Mouse (Mus musculus) hindbrain, postnatal 0 days (tissue): ENCODE data around the gene Dedd2. TPM values are rescaled to one million over a fixed set of nuclear protein-coding genes. Genes with fewer than 3 reads are reported as not detected.
A peak's percentile ranks its signal among the peaks of the same experiment; 100 is the strongest.

Experiments used
- ATAC-seq: fragments of 200-750 bp; cut with Nextera tagmentation; 2 replicates; pipeline ENCODE4 v1.8.0; 2017; ENCODE audit warnings: mild to moderate bottlenecking, moderate TSS enrichment, moderate library complexity
- DNase-seq: peaks from one replicate; pipeline ENCODE4 v3.0.0-alpha.2; 2015; ENCODE audit warnings: low spot score
- H3K27ac ChIP-seq: fragments of 300-500 bp; sonication (generic); 2 replicates; pipeline ENCODE4 v1.5.1; 2014; ENCODE audit warnings: mild to moderate bottlenecking
- H3K27me3 ChIP-seq: fragments of 300-500 bp; sonication (generic); 2 replicates; pipeline ENCODE4 v1.6.1; 2014; ENCODE audit warnings: low read length, mixed read lengths; ENCODE audit not compliant: insufficient read depth
- H3K36me3 ChIP-seq: fragments of 300-500 bp; sonication (generic); 2 replicates; pipeline ENCODE4 v1.6.1; 2014; ENCODE audit warnings: low read length, mixed read lengths; ENCODE audit not compliant: insufficient read depth
- H3K4me1 ChIP-seq: fragments of 300-500 bp; sonication (generic); 2 replicates; pipeline ENCODE4 v1.6.1; 2014; ENCODE audit warnings: antibody characterized with exemption, low read length, mixed read lengths; ENCODE audit not compliant: insufficient read depth
- H3K4me2 ChIP-seq: fragments of 300-500 bp; sonication (generic); 2 replicates; pipeline ENCODE4 v1.6.1; 2014; ENCODE audit warnings: low read depth, mild to moderate bottlenecking, low read length, moderate library complexity, mixed read lengths
- H3K4me3 ChIP-seq: fragments of 300-500 bp; sonication (generic); 2 replicates; pipeline ENCODE4 v1.5.1; 2014; ENCODE audit warnings: low read length
- H3K9ac ChIP-seq: fragments of 300-500 bp; sonication (generic); replicated peaks from 2 replicates; pipeline ENCODE4 v1.6.1; 2014; ENCODE audit warnings: mild to moderate bottlenecking, low read length, moderate library complexity, mixed read lengths
- H3K9me3 ChIP-seq: fragments of 300-500 bp; sonication (generic); 2 replicates; pipeline ENCODE4 v1.6.1; 2016; ENCODE audit warnings: low read length, mixed read lengths
- CTCF ChIP-seq: IDR thresholded peaks from 2 replicates; pipeline ENCODE4 v1.5.1; 2016; ENCODE audit warnings: antibody characterized with exemption, control low read depth, low read depth
- WGBS: fragments of 180-500 bp; shearing (Covaris S2); extraction: QIAGEN DNeasy Blood & Tissue Kit; methylation state at CpG from one replicate; pipeline ENCODE4 v1.1.7; 2014; 5-methylcytosine and 5-hydroxymethylcytosine counted together
- microRNA-seq, 2 experiments: library from miRNA; unstranded; fragments of <30 nt; microRNA quantifications; one replicate each; pipeline ENCODE4; 2016
- polyA plus RNA-seq: library from polyadenylated mRNA; unstranded; fragments of >200 nt; fragmentation: Nextera tagmentation; extraction: Ambion mirVana; gene quantifications from 2 replicates; pipeline ENCODE4 v1.2.1, GENCODE M21; 2015
- total RNA-seq: library from RNA; depleted of rRNA; stranded (reverse); fragments of >200 nt; gene quantifications from 2 replicates; pipeline ENCODE4 v1.2.3, GENCODE M21; 2014; rRNA removed

Gene Dedd2
- total and polyA plus RNA-seq, 2 experiments from 2014 or later: 19.8 to 31.7 TPM

DNA sequence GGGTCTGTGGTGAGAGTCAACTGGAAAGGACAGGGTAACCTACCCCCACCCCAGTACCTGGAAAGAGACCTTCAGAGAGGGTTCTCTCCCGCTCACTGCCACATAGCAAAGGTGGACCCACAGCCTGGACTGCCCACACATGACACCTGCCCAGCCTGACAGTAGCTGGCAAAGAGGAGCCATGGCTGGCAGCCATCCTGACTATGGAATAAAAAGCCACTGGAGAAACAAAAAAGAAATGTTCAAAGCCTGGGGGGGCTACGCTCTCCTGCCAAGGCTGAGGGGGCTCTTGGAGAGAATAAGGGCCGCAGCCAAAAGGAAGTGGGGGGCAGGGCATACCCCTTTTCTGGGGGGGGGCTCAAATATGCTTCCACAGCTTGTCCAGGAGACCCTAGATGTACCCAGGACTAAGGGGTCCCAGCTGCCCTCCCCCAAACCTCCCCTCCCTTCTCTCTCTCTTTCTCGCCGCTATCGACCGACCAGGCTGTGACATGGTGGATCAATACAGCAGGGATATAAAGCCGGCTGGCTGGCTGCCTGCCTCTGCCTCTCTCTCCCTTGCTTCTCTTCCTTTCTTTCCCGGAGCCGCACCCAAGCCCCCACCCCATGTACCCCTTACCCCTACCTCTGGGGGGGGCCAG, 68.4 kb downstream of the Dedd2 start:
- Histone ChIP-seq H3K27ac (peak overlapping the region; percentile 71), H3K27me3 (no peaks in the 10 kb centered on the region), H3K9me3 (no peaks in the 10 kb centered on the region), H3K4me3 (no peak overlapping the region), H3K4me1 (peaks cover 27% of the 10 kb centered on the region), H3K36me3 (no peaks in the 10 kb centered on the region), H3K9ac (no peak overlapping the region; the same call in 1 of the 2 replicates), H3K4me2 (peak overlapping the region; percentile 19)
- DNase-seq (peak; percentile 60), ATAC-seq (peak; percentile 33; the same call in 1 of the 2 replicates)
- no peak for TF ChIP-seq CTCF
- 10% methylated on average over 9 of the region's 10 CpGs for WGBS

DNA sequence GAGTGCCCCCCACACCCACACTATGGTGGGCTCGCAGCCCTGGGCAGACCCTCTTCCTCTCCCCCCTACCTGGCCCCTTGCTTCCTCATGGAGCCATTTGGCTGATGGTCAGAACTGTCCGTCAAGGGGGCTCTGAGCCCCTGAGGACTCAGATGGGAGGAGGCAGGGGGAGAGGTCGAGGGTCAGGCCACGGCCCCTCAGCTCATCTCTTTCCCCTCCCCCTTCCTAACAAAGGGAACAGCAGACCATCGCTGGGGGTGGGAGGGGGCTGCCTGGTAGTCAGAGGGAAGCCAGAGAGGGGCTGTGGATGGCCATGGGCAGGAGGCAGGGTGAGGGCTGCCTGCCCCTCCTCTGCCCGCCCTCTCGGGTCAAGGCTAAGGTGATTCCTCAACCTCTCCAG, 69.4 kb downstream of the Dedd2 start:
- Histone ChIP-seq H3K4me3 (no peak overlapping the region), H3K27me3 (no peaks in the 10 kb centered on the region), H3K4me1 (peaks cover 27% of the 10 kb centered on the region), H3K4me2 (peak overlapping the region; percentile 33; the same call in 1 of the 2 replicates), H3K36me3 (no peaks in the 10 kb centered on the region), H3K9me3 (no peaks in the 10 kb centered on the region), H3K27ac (0 out of 2 replicates have a peak overlapping the region, but pooled peaks have one; percentile 71), H3K9ac (peak overlapping the region; percentile 28; the same call in 1 of the 2 replicates)
- ATAC-seq (no peak), DNase-seq (no peak)
- TF ChIP-seq CTCF: no peak
- WGBS: 2% methylated on average over 5 of the region's 7 CpGs

DNA sequence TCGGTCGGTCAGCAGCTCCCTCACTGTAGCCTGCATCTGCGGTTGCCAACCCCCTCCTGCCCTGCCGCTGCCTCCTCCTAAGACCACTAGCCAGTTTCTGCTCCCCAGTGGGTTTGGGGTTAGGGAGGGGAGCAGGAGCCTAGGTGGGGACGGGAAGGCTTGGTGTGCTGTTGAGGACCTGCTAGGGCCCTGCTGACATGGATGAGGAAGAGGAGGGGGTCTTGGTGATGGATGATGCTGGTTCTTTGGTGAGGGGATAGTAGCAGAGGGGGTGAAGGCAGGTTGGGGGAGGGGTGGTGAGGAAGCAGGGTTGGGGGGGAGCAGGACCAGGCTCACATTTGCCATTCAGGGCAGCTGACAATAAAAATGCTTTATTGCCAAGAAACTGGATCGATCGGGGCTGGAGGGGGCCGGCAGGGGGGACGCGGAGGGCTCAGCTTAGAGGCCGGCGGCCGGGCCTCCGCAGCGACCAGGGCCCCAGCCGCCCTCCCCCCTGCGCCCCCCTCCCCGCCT, 70.2 kb downstream of the Dedd2 start:
- ATAC-seq: no peak; the same call in 1 of the 2 replicates
- WGBS: 5% methylated on average over 11 of the region's 18 CpGs
- Histone ChIP-seq H3K4me3 (no peak overlapping the region), H3K4me1 (peaks cover 27% of the 10 kb centered on the region), H3K27me3 (no peaks in the 10 kb centered on the region), H3K27ac (peak overlapping the region; percentile 41; the same call in 1 of the 2 replicates), H3K36me3 (no peaks in the 10 kb centered on the region), H3K9me3 (no peaks in the 10 kb centered on the region), H3K9ac (no peak overlapping the region), H3K4me2 (peak overlapping the region; percentile 33)
- TF ChIP-seq CTCF: no peak
- no peak for DNase-seq

Small RNA genes lying within 50 kb of the gene (microRNA-seq; reads per million reads assigned to microRNA genes)
- 0 to 0.53 reads per million in 2 experiments for gene Mir7048

Other genes with a start within 250 kb of the Dedd2 start
- gene Rabac1, start 247.9 kb downstream of the Dedd2 start, total RNA-seq: 705 and 708 TPM in 2 replicates
- gene Rabac1, start 247.9 kb downstream of the Dedd2 start, polyA plus RNA-seq: 497 and 530 TPM in 2 replicates
- gene Atp1a3, start 214.7 kb downstream of the Dedd2 start, total RNA-seq: 572 and 588 TPM in 2 replicates
- 649 and 730 TPM in 2 replicates for gene Atp1a3, start 214.7 kb downstream of the Dedd2 start, polyA plus RNA-seq
- gene Grik5, start 148.3 kb downstream of the Dedd2 start, total RNA-seq: 141 and 142 TPM in 2 replicates
- gene Grik5, start 148.3 kb downstream of the Dedd2 start, polyA plus RNA-seq: 14.6 and 14.8 TPM in 2 replicates
- gene Zfp574, start 148.0 kb downstream of the Dedd2 start, total RNA-seq: 38.4 and 40.4 TPM in 2 replicates
- gene Zfp574, start 148.0 kb downstream of the Dedd2 start, polyA plus RNA-seq: 23.7 and 26.3 TPM in 2 replicates
- 3.9 and 4.7 TPM in 2 replicates for gene Pou2f2, start 40.9 kb downstream of the Dedd2 start, total RNA-seq
- 14.4 and 20.2 TPM in 2 replicates for gene Pou2f2, start 40.9 kb downstream of the Dedd2 start, polyA plus RNA-seq
- gene Zfp526, start 810 bp upstream of the Dedd2 start, total RNA-seq: 9.6 and 10.1 TPM in 2 replicates
- 0.66 and 0.85 TPM in 2 replicates for gene Zfp526, start 810 bp upstream of the Dedd2 start, polyA plus RNA-seq
- gene Gsk3a, start 17.2 kb upstream of the Dedd2 start, total RNA-seq: 151 and 160 TPM in 2 replicates
- 17.5 and 19.8 TPM in 2 replicates for gene Gsk3a, start 17.2 kb upstream of the Dedd2 start, polyA plus RNA-seq
- gene Erf, start 30.1 kb upstream of the Dedd2 start, total RNA-seq: 19.0 and 20.8 TPM in 2 replicates
- gene Erf, start 30.1 kb upstream of the Dedd2 start, polyA plus RNA-seq: 3.0 and 3.7 TPM in 2 replicates
- 153 and 155 TPM in 2 replicates for gene Cic, start 47.1 kb upstream of the Dedd2 start, total RNA-seq
- gene Cic, start 47.1 kb upstream of the Dedd2 start, polyA plus RNA-seq: 28.2 and 30.6 TPM in 2 replicates
- gene Pafah1b3, start 77.4 kb upstream of the Dedd2 start, total RNA-seq: 534 and 592 TPM in 2 replicates
- gene Pafah1b3, start 77.4 kb upstream of the Dedd2 start, polyA plus RNA-seq: 469 and 484 TPM in 2 replicates
- gene Prr19, start 80.8 kb upstream of the Dedd2 start, total RNA-seq: 0.93 and 1.4 TPM in 2 replicates
- 3.1 and 3.6 TPM in 2 replicates for gene Prr19, start 80.8 kb upstream of the Dedd2 start, polyA plus RNA-seq
- gene Tmem145, start 85.5 kb upstream of the Dedd2 start, total RNA-seq: 56.6 and 88.3 TPM in 2 replicates
- gene Tmem145, start 85.5 kb upstream of the Dedd2 start, polyA plus RNA-seq: 104 and 106 TPM in 2 replicates
- 104 and 105 TPM in 2 replicates for gene Megf8, start 96.5 kb upstream of the Dedd2 start, total RNA-seq
- gene Megf8, start 96.5 kb upstream of the Dedd2 start, polyA plus RNA-seq: 14.8 and 15.4 TPM in 2 replicates
- gene Cnfn, start 149.1 kb upstream of the Dedd2 start, total RNA-seq: not detected in 2 replicates
- 0.30 and 0.89 TPM in 2 replicates for gene Cnfn, start 149.1 kb upstream of the Dedd2 start, polyA plus RNA-seq
- 9.6 and 18.7 TPM in 2 replicates for gene Lipe, start 178.1 kb upstream of the Dedd2 start, total RNA-seq
- 7.8 and 9.1 TPM in 2 replicates for gene Lipe, start 178.1 kb upstream of the Dedd2 start, polyA plus RNA-seq
- not detected in 2 replicates for gene Cxcl17, start 192.3 kb upstream of the Dedd2 start, total RNA-seq
- gene Cxcl17, start 192.3 kb upstream of the Dedd2 start, polyA plus RNA-seq: 0.66 and 0.82 TPM in 2 replicates